Mouse (Mus musculus): ENCODE data around the gene Odaph. TPM values are rescaled to one million over a fixed set of nuclear protein-coding genes. Genes with fewer than 3 reads are reported as not detected.
A peak's percentile ranks its signal among the peaks of the same experiment; 100 is the strongest.

Gene Odaph
- polyA plus RNA-seq, 1 experiment from 2014 or later, result not detected

DNA sequence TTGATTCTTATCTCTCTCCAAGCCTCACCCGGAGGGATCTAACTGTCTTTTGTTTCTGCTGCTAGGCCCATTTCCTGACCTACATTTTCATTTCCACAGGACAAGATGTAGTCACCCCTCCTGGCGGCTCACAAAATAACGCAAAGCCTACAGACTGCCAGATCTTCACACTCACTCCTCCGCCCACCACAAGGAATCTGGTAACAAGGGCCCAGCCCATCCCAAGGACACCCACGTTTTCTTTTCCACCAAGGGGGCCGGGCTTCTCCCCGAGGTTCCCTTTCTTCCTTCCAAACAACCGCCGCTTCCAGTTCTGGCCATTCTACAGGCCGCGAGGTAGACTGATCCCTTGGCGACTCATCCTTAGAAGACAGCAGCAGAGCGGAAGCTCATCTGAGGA, 7.3 kb downstream of the Odaph start:
- no peak for ATAC-seq (ENCODE audit: low FRiP score, low read depth)
- Histone ChIP-seq H3K9me3 (peaks cover 10% of the 10 kb centered on the region; the same call in 1 of the 2 replicates), H3K4me3 (no peak overlapping the region), H3K27ac (replicated peaks) (no peak overlapping the region), H3K4me1 (no peaks in the 10 kb centered on the region), H3K4me2 (replicated peaks) (no peak overlapping the region), H3K9ac (replicated peaks) (no peak overlapping the region), H3K27me3 (no peaks in the 10 kb centered on the region), H3K36me3 (no peaks in the 10 kb centered on the region)
- 58% methylated on average over 13 of the region's 13 CpGs for WGBS

DNA sequence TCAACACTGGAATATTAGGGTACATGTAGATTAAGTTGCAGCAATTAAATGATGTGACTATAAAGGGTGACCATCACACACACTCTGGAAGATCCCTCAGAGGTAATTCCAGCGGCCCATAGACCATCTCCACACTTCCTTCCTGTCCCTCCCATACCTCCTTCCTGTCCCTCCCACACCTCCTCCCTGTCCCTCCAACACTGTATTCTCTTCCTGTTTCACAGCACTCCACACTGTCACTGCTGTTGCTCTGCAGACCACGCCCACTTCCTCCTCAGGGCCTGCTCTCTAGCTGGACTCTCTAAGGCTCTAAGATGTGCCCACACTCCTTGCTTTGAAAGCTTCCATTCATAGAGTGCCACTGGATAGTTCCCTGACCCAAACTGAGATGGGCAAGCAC, 13.5 kb downstream of the Odaph start:
- peaks cover 10% of the 10 kb centered on the region; the same call in 1 of the 2 replicates for H3K9me3 ChIP-seq
- ATAC-seq (ENCODE audit: low FRiP score, low read depth), result no peak
- no peaks in the 10 kb centered on the region for H3K27me3 ChIP-seq
- H3K36me3 ChIP-seq, result no peaks in the 10 kb centered on the region
- no peak overlapping the region for H3K27ac ChIP-seq (replicated peaks)
- no peaks in the 10 kb centered on the region for H3K4me1 ChIP-seq
- no peak overlapping the region for H3K9ac ChIP-seq (replicated peaks)
- no peak overlapping the region for H3K4me3 ChIP-seq
- WGBS, result 74% methylated on average over 2 of the region's 2 CpGs
- no peak overlapping the region for H3K4me2 ChIP-seq (replicated peaks)

DNA sequence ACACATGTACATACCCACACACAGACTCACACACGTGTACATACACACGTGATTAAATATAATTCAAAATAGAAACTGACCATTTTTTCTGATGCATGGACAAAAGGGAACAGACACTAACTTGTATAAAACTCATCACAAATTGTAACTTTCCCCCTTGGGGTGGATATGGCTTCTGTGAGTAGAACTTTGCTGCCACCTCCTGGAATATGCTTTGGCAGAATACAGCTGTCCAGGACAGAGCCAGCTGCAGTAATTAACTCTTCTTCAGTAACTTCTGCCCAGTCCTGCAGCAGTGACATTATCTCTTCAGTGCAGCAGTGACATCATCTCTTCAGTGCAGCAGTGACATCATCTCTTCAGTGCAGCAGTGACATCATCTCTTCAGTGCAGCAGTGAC, 15.7 kb downstream of the Odaph start:
- Histone ChIP-seq H3K4me3 (no peak overlapping the region), H3K9ac (replicated peaks) (no peak overlapping the region), H3K4me2 (replicated peaks) (no peak overlapping the region), H3K36me3 (no peaks in the 10 kb centered on the region), H3K27me3 (no peaks in the 10 kb centered on the region), H3K9me3 (peaks cover 10% of the 10 kb centered on the region; the same call in 1 of the 2 replicates), H3K27ac (replicated peaks) (no peak overlapping the region), H3K4me1 (no peaks in the 10 kb centered on the region)
- 73% methylated on average over 2 of the region's 2 CpGs for WGBS
- no peak for ATAC-seq (ENCODE audit: low FRiP score, low read depth)

DNA sequence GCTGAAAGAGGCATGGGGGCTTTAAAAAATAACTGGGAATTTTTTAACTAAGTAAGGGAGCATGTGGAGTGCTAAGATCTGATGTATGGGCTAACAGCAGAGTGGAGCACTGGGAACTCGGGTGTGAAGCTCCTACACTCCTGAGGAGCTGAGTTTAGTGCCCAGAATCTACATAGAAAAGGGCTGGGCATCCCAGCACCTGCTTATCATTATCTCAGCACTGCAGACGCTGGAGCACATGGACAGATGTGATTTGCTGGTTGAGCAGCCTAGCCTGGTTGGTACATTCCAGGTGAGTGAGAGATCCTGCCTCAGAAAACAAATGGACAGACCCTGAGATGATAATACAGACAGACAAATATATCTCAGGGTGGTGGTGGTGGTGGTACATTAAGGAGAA, 22.6 kb downstream of the Odaph start:
- no peak for ATAC-seq (ENCODE audit: low FRiP score, low read depth)
- WGBS, result 63% methylated on average over 2 of the region's 2 CpGs

DNA sequence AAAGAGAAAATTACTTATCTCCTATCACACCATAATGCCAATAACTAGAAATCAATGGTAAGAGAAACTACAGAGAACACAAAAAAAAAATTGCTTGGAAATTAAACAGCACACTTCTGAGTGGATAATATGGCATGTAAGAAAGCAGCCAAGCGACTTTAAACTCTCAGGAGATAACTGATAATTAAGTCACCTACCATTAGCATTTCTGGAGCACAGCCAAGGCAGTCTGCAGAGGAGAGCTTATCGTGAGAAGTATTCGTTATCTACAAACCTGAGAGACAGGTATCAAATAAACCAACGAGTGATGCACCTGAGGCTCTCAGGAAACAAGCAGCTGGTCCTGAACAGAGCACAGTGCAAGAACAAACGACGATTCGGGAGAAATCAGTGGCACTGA, 24.5 kb downstream of the Odaph start:
- Histone ChIP-seq H3K9ac (replicated peaks) (no peak overlapping the region), H3K9me3 (no peaks in the 10 kb centered on the region), H3K36me3 (no peaks in the 10 kb centered on the region), H3K4me3 (no peak overlapping the region), H3K27ac (replicated peaks) (no peak overlapping the region), H3K27me3 (no peaks in the 10 kb centered on the region), H3K4me2 (replicated peaks) (no peak overlapping the region), H3K4me1 (no peaks in the 10 kb centered on the region)
- ATAC-seq (ENCODE audit: low FRiP score, low read depth), result no peak
- 81% methylated on average over 7 of the region's 7 CpGs for WGBS

More for the DNA sequence above, 22.6 kb downstream of the Odaph start:
- H3K27ac ChIP-seq (replicated peaks), result no peak overlapping the region
- H3K9ac ChIP-seq (replicated peaks), result no peak overlapping the region
- H3K4me1 ChIP-seq, result no peaks in the 10 kb centered on the region
- H3K36me3 ChIP-seq, result no peaks in the 10 kb centered on the region
- no peak overlapping the region for H3K4me3 ChIP-seq
- no peak overlapping the region for H3K4me2 ChIP-seq (replicated peaks)
- H3K9me3 ChIP-seq, result no peaks in the 10 kb centered on the region
- H3K27me3 ChIP-seq, result no peaks in the 10 kb centered on the region

- WGBS, result 64% methylated on average over 2 of the region's 2 CpGs
- no peaks in the 10 kb centered on the region for H3K4me1 ChIP-seq
These were observed 32.7 kb downstream of the Odaph start for GRCm38 (mm10) chr5:92019960-92020359.

DNA sequence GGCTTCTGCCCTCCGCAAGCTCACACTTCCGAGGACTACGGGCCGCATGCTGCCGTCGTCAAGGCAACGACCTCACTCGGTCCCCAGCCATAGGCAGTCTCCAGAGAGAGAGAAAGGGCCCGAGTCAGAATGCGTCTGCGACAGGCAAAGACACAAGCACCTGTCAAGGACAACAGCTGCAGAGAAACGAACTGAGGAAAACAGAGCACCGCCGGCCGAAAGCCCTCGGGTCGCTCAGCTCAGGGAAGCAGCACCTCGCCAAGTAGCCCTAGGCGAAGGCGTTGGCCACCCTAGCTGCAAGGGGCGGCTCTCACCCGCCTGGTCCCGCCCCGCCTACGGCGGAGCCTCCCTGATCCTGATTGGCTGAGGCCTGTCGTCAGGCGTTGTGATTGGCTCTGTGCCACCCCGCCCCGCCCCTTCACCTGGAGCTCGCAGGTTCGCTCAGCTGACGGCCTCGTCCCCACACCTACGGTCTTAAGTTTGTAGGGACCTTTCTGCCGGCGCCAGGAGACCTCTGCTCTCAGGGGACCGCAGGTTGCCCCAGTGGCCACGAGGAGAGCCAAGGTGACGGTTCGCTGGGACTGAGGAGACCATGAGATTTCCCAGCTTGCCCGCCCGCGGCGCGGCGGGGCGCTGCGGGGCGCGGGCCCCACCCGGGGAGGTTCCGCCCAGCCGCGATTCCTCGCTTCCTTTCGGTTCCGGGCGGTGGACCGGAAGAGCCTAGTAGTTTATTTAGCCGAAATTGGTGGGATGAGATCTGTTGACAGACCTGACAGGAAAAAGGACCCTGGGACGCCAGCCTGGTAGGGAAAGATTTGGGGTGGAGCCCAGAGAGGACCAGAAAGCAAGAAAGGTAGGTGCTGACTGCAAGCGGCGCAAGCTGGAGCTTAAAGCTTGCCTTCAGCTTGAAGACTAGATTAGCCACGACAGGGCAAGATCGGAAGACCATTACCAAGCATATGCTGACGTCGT, 55.4 kb downstream of the Odaph start:
- no peak overlapping the region for H3K27ac ChIP-seq (replicated peaks)
- H3K4me3 ChIP-seq, result peak overlapping the region; percentile 81
- H3K9ac ChIP-seq (replicated peaks), result peak overlapping the region; percentile 59
- H3K36me3 ChIP-seq, result no peaks in the 10 kb centered on the region
- peak; percentile 99 for ATAC-seq (ENCODE audit: low FRiP score, low read depth)
- WGBS, result under 1% methylated on average over 68 of the region's 68 CpGs
- peak overlapping the region; percentile 100 for H3K4me2 ChIP-seq (replicated peaks)
- H3K9me3 ChIP-seq, result no peaks in the 10 kb centered on the region
- peaks cover 3% of the 10 kb centered on the region for H3K4me1 ChIP-seq
- peaks cover 16% of the 10 kb centered on the region for H3K27me3 ChIP-seq

More at GRCm38 (mm10) chr5:92019960-92020359, 32.7 kb downstream of the Odaph start:
- no peaks in the 10 kb centered on the region for H3K27me3 ChIP-seq
- H3K4me3 ChIP-seq, result no peak overlapping the region
- H3K4me2 ChIP-seq (replicated peaks), result no peak overlapping the region
- H3K36me3 ChIP-seq, result no peaks in the 10 kb centered on the region
- no peaks in the 10 kb centered on the region for H3K9me3 ChIP-seq
- H3K9ac ChIP-seq (replicated peaks), result no peak overlapping the region
- no peak for ATAC-seq (ENCODE audit: low FRiP score, low read depth)
- no peak overlapping the region for H3K27ac ChIP-seq (replicated peaks)

DNA sequence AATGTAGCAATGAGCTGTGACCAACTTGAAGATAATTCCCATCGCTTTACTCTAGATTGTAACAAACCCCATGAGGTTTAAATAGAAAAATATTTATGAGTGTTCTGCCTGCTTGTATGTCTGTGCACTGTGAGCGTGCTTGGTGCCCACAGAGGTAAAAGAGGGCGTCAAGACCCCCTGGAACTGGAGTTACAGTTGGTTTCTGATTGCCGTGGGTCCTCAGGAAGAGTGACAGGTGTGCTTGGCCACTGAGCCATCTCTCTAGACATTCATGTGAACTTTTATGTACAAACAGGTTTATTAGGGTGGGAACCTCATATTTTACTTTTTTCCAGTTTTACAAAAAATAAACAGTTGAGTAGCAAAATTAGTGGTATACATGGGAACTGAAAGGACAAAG, 56.5 kb downstream of the Odaph start, which contains the start of gene Cdkl2:
TSS of gene Cdkl2 (minus strand) at position 101 of the 400 bp plus-strand sequence.
- Histone ChIP-seq H3K9me3 (no peaks in the 10 kb centered on the region), H3K4me3 (peak within 1 kb of the TSS; percentile 81), H3K36me3 (no peaks in the 10 kb centered on the region), H3K27ac (replicated peaks) (no peak within 1 kb of the TSS), H3K27me3 (peaks cover 16% of the 10 kb centered on the region), H3K4me1 (peaks cover 3% of the 10 kb centered on the region), H3K4me2 (replicated peaks) (peak within 1 kb of the TSS; percentile 100), H3K9ac (replicated peaks) (peak within 1 kb of the TSS; percentile 59)
- 74% methylated on average over 4 of the region's 4 CpGs for WGBS
- no peak for ATAC-seq (ENCODE audit: low FRiP score, low read depth)

Other genes with a start within 250 kb of the Odaph start
- 70.1 and 71.8 TPM in 2 replicates for gene Rchy1, start 24.4 kb upstream of the Odaph start, polyA plus RNA-seq (2016; fragmentation: Nextera tagmentation; extraction: Ambion mirVana)
- gene Cdkl2, start 56.4 kb downstream of the Odaph start, polyA plus RNA-seq (2016; fragmentation: Nextera tagmentation; extraction: Ambion mirVana), result 0.99 and 1.3 TPM in 2 replicates
- gene G3bp2, start 96.2 kb downstream of the Odaph start, polyA plus RNA-seq (2016; fragmentation: Nextera tagmentation; extraction: Ambion mirVana), result 303 and 317 TPM in 2 replicates
- 50.5 and 52.0 TPM in 2 replicates for gene Uso1, start 150.5 kb downstream of the Odaph start, polyA plus RNA-seq (2016; fragmentation: Nextera tagmentation; extraction: Ambion mirVana)
- not detected in 2 replicates for gene U90926, start 227.9 kb downstream of the Odaph start, polyA plus RNA-seq (2016; fragmentation: Nextera tagmentation; extraction: Ambion mirVana)